Comparison of ENCODE assay signal across 8 mouse cellular contexts in the genomic region with DNA sequence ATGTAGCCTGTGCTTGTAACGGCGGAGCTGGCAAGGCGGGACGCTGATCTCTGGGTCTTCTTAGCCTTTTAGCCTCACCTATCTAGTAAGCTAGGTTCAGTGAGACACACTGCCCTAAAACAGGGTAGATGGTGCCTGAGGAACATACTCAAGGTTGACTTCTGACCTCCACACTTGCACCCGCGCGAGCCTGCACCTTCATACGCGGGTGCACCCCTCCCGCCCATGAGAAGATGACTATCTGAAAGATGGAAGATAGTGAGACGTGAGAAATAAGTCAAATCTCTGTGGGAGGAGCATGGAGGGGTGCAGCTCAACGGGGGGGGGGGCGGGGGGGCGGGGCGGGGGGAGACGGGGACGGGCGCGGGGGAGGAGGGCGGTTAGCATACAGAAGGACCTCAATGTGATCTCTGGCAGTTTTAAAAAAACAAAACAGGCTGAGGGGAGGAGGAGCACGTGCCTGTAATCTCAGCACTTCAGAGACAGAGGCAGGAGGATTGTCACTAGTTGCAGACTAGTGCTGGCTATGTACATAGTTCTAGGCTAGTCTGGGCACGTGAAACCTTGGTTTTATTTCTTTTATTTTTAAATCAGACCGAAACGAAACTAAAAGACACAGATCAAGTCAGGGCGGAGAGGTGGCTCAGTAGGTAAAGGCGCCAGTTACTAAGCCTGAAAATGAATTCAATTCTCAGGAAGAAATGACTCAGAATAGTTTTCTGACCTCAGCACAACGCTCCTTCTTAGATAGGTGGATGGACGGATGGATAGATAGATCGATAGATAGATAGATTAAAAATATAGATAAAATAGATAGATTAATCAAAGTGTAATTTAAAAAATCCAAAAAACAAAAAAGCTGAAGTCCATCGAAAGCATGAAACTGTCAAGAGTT. TPM values are rescaled to one million over a fixed set of nuclear protein-coding genes. Genes with fewer than 3 reads are reported as not detected.
DNase-seq lines count a peak whose midpoint lies in the region; ATAC-seq and TF ChIP-seq lines count a peak whose summit lies in the region.

No protein-coding gene starts in this region.

- intact Hi-C loops in gastrocnemius, adult 2 months (cut with DNase I) = loop anchor here (5.0 kb wide), 1 partner anchor 43 kb away; the partner anchor contains the start of gene Dync1li1
- intact Hi-C loops in gastrocnemius, postnatal 36 days (cut with DNase I) = loop anchor here (5.0 kb wide), 1 partner anchor 43 kb away; the partner anchor contains the start of gene Dync1li1

- H3K27me3 ChIP-seq in forebrain, embryonic 11.5 days (ENCODE audit: control insufficient read depth, insufficient read depth, low read length) = no peaks in the 10 kb centered on the region
- H3K27me3 ChIP-seq in liver, embryonic 11.5 days (replicated peaks; ENCODE audit: control insufficient read depth, insufficient read depth, low read length) = no peaks in the 10 kb centered on the region
- H3K27me3 ChIP-seq in splenic B cell, adult 2 months (ENCODE audit: control insufficient read depth, insufficient read depth, low read length, poor library complexity, severe bottlenecking) = no peaks in the 10 kb centered on the region

- no peak for DNase-seq in gastrocnemius, adult 2 months
- no peak for DNase-seq in gastrocnemius, postnatal 36 days
- DNase-seq in CD4-positive, CD25-positive, alpha-beta regulatory T cell, adult 2 months (ENCODE audit: low read depth, low spot score) = peak; percentile 80
- DNase-seq in forebrain, embryonic 11.5 days (ENCODE audit: low spot score) = no peak
- no peak for DNase-seq in liver, embryonic 11.5 days (ENCODE audit: low spot score)
- DNase-seq in splenic B cell, adult 2 months (ENCODE audit: low read depth, low spot score) = peak; percentile 70
- DNase-seq in urinary bladder, postnatal 4 days (ENCODE audit: low spot score in 2 of 2) = no peak
- DNase-seq in urinary bladder, adult 2 months (ENCODE audit: low spot score) = no peak

- H3K4me2 ChIP-seq in forebrain, embryonic 11.5 days (ENCODE audit: low read depth, low read length, severe bottlenecking) = no peak overlapping the region; the same call in 1 of the 2 replicates
- H3K4me2 ChIP-seq in liver, embryonic 11.5 days = peak overlapping the region; percentile 63

- peak overlapping the region; percentile 90 for H3K4me3 ChIP-seq in gastrocnemius, adult 2 months
- H3K4me3 ChIP-seq in forebrain, embryonic 11.5 days (ENCODE audit: low read depth, low read length) = peak overlapping the region; percentile 77; the same call in 1 of the 2 replicates
- H3K4me3 ChIP-seq in liver, embryonic 11.5 days (ENCODE audit: low read depth, low read length) = peak overlapping the region; percentile 88

- no peaks in the 10 kb centered on the region for H3K9me3 ChIP-seq in forebrain, embryonic 11.5 days (ENCODE audit: control insufficient read depth, low read length)
- no peaks in the 10 kb centered on the region for H3K9me3 ChIP-seq in liver, embryonic 11.5 days (ENCODE audit: control insufficient read depth, low read length)

- peak overlapping the region; percentile 95 for H3K27ac ChIP-seq in gastrocnemius, adult 2 months
- H3K27ac ChIP-seq in forebrain, embryonic 11.5 days (ENCODE audit: low read depth, low read length) = no peak overlapping the region
- no peak overlapping the region for H3K27ac ChIP-seq in liver, embryonic 11.5 days (ENCODE audit: low read depth, low read length)

- H3K4me1 ChIP-seq in forebrain, embryonic 11.5 days (replicated peaks; ENCODE audit: control insufficient read depth, insufficient read depth, low read length) = no peaks in the 10 kb centered on the region
- peaks cover 26% of the 10 kb centered on the region for H3K4me1 ChIP-seq in liver, embryonic 11.5 days (replicated peaks; ENCODE audit: control insufficient read depth, insufficient read depth, low read length)

- H3K9ac ChIP-seq in forebrain, embryonic 11.5 days (ENCODE audit: low read length) = no peak overlapping the region
- peak overlapping the region; percentile 44 for H3K9ac ChIP-seq in liver, embryonic 11.5 days (ENCODE audit: low read depth, low read length)

- ATAC-seq in forebrain, embryonic 11.5 days (replicated peaks; ENCODE audit: low FRiP score) = 0 out of 2 replicates have a peak, but pooled peaks have one; percentile 13
- no peak for ATAC-seq in liver, embryonic 11.5 days (replicated peaks; ENCODE audit: low FRiP score)

- no peaks in the 10 kb centered on the region for H3K36me3 ChIP-seq in forebrain, embryonic 11.5 days (ENCODE audit: control insufficient read depth, insufficient read depth, low read length)
- H3K36me3 ChIP-seq in liver, embryonic 11.5 days (ENCODE audit: control insufficient read depth, insufficient read depth, low read length) = no peaks in the 10 kb centered on the region
- H3K36me3 ChIP-seq in splenic B cell, adult 2 months (ENCODE audit: control insufficient read depth, insufficient read depth, low read length, poor library complexity, severe bottlenecking) = no peaks in the 10 kb centered on the region; the same call in 1 of the 2 replicates

- no peak for TF ChIP-seq CTCF in gastrocnemius, adult 2 months (IDR thresholded peaks at IDR 0.05)

- 48% methylated on average over 26 of the region's 30 CpGs for WGBS in forebrain, embryonic 11.5 days
- WGBS in liver, embryonic 11.5 days = 20% methylated on average over 27 of the region's 30 CpGs

RNA-seq across cellular contexts. Expression of gene Cmtm6, which starts 0.8 kb away (rescaled TPM):
- total RNA-seq in gastrocnemius, adult 2 months (2021) = 1 to 10 TPM; 7.3 to 7.9 TPM
- 1 to 10 TPM; 6.5 to 6.7 TPM for total RNA-seq in gastrocnemius, postnatal 36 days (2021)
- polyA plus RNA-seq in forebrain, embryonic 11.5 days (2014; fragmentation: Nextera tagmentation; extraction: Ambion mirVana) = 26.9 and 27.2 TPM in 2 replicates
- 36.6 and 40.6 TPM in 2 replicates for polyA plus RNA-seq in liver, embryonic 11.5 days (2014; fragmentation: Nextera tagmentation; extraction: Ambion mirVana)
- 40.3 and 41.4 TPM in 2 replicates for polyA plus RNA-seq in urinary bladder, adult 2 months (2012; rRNA removed)

RNA-seq across cellular contexts. Expression of gene Dync1li1, which starts 41.6 kb away (rescaled TPM):
- total RNA-seq in gastrocnemius, adult 2 months (2021) = 10 to 100 TPM; 33.7 to 36.5 TPM
- 10 to 100 TPM; 31.0 to 38.0 TPM for total RNA-seq in gastrocnemius, postnatal 36 days (2021)
- polyA plus RNA-seq in forebrain, embryonic 11.5 days (2014; fragmentation: Nextera tagmentation; extraction: Ambion mirVana) = 76.1 and 84.0 TPM in 2 replicates
- 47.3 and 51.8 TPM in 2 replicates for polyA plus RNA-seq in liver, embryonic 11.5 days (2014; fragmentation: Nextera tagmentation; extraction: Ambion mirVana)
- 24.9 and 27.6 TPM in 2 replicates for polyA plus RNA-seq in urinary bladder, adult 2 months (2012; rRNA removed)

RNA-seq across cellular contexts. Expression of gene Cmtm7, which starts 51.5 kb away (rescaled TPM):
- 1 to 10 TPM; 3.9 to 5.5 TPM for total RNA-seq in gastrocnemius, adult 2 months (2021)
- total RNA-seq in gastrocnemius, postnatal 36 days (2021) = 1 to 10 TPM; 4.8 to 5.3 TPM
- 50.6 and 63.5 TPM in 2 replicates for polyA plus RNA-seq in forebrain, embryonic 11.5 days (2014; fragmentation: Nextera tagmentation; extraction: Ambion mirVana)
- 93.7 and 99.4 TPM in 2 replicates for polyA plus RNA-seq in liver, embryonic 11.5 days (2014; fragmentation: Nextera tagmentation; extraction: Ambion mirVana)
- 51.0 and 56.9 TPM in 2 replicates for polyA plus RNA-seq in urinary bladder, adult 2 months (2012; rRNA removed)

Comparison
In these comparisons a context has a peak if more than half of its experiments do, and no peak if none do; other contexts are left out.
1. DNase-seq: peak in CD4-positive, CD25-positive, alpha-beta regulatory T cell, adult 2 months (single experiment) and splenic B cell, adult 2 months (single experiment); none in gastrocnemius, adult 2 months (single experiment), gastrocnemius, postnatal 36 days (0 of 2), forebrain, embryonic 11.5 days (single experiment), liver, embryonic 11.5 days (single experiment), urinary bladder, postnatal 4 days (0 of 2) and urinary bladder, adult 2 months (single experiment).
2. Peak in every context shown above with its lines, with median percentiles within 50 percentile points of each other: H3K4me3 ChIP-seq.